Mouse (Mus musculus) hindbrain, postnatal 0 days (tissue): ENCODE results near the gene Csk. TPM values are rescaled to one million over a fixed set of nuclear protein-coding genes. Genes with fewer than 3 reads are reported as not detected.
A peak's percentile ranks its signal among the peaks of the same experiment; 100 is the strongest.

Experiments
- ATAC-seq: fragments of 200-750 bp; cut with Nextera tagmentation; 2 replicates; pipeline ENCODE4 v1.8.0; 2017; ENCODE audit warnings: mild to moderate bottlenecking, moderate TSS enrichment, moderate library complexity
- DNase-seq: peaks from one replicate; pipeline ENCODE4 v3.0.0-alpha.2; 2015; ENCODE audit warnings: low spot score
- H3K27ac ChIP-seq: fragments of 300-500 bp; sonication (generic); 2 replicates; pipeline ENCODE4 v1.5.1; 2014; ENCODE audit warnings: mild to moderate bottlenecking
- H3K27me3 ChIP-seq: fragments of 300-500 bp; sonication (generic); 2 replicates; pipeline ENCODE4 v1.6.1; 2014; ENCODE audit warnings: low read length, mixed read lengths; ENCODE audit not compliant: insufficient read depth
- H3K36me3 ChIP-seq: fragments of 300-500 bp; sonication (generic); 2 replicates; pipeline ENCODE4 v1.6.1; 2014; ENCODE audit warnings: low read length, mixed read lengths; ENCODE audit not compliant: insufficient read depth
- H3K4me1 ChIP-seq: fragments of 300-500 bp; sonication (generic); 2 replicates; pipeline ENCODE4 v1.6.1; 2014; ENCODE audit warnings: antibody characterized with exemption, low read length, mixed read lengths; ENCODE audit not compliant: insufficient read depth
- H3K4me2 ChIP-seq: fragments of 300-500 bp; sonication (generic); 2 replicates; pipeline ENCODE4 v1.6.1; 2014; ENCODE audit warnings: low read depth, mild to moderate bottlenecking, low read length, moderate library complexity, mixed read lengths
- H3K4me3 ChIP-seq: fragments of 300-500 bp; sonication (generic); 2 replicates; pipeline ENCODE4 v1.5.1; 2014; ENCODE audit warnings: low read length
- H3K9ac ChIP-seq: fragments of 300-500 bp; sonication (generic); replicated peaks from 2 replicates; pipeline ENCODE4 v1.6.1; 2014; ENCODE audit warnings: mild to moderate bottlenecking, low read length, moderate library complexity, mixed read lengths
- H3K9me3 ChIP-seq: fragments of 300-500 bp; sonication (generic); 2 replicates; pipeline ENCODE4 v1.6.1; 2016; ENCODE audit warnings: low read length, mixed read lengths
- CTCF ChIP-seq: IDR thresholded peaks from 2 replicates; pipeline ENCODE4 v1.5.1; 2016; ENCODE audit warnings: antibody characterized with exemption, control low read depth, low read depth
- WGBS: fragments of 180-500 bp; shearing (Covaris S2); extraction: QIAGEN DNeasy Blood & Tissue Kit; methylation state at CpG from one replicate; pipeline ENCODE4 v1.1.7; 2014; 5-methylcytosine and 5-hydroxymethylcytosine counted together
- polyA plus RNA-seq: library from polyadenylated mRNA; unstranded; fragments of >200 nt; fragmentation: Nextera tagmentation; extraction: Ambion mirVana; gene quantifications from 2 replicates; pipeline ENCODE4 v1.2.1, GENCODE M21; 2015
- total RNA-seq: library from RNA; depleted of rRNA; stranded (reverse); fragments of >200 nt; gene quantifications from 2 replicates; pipeline ENCODE4 v1.2.3, GENCODE M21; 2014

Gene Csk
- total and polyA plus RNA-seq, 2 experiments from 2014 or later = 44.4 to 129 TPM

DNA sequence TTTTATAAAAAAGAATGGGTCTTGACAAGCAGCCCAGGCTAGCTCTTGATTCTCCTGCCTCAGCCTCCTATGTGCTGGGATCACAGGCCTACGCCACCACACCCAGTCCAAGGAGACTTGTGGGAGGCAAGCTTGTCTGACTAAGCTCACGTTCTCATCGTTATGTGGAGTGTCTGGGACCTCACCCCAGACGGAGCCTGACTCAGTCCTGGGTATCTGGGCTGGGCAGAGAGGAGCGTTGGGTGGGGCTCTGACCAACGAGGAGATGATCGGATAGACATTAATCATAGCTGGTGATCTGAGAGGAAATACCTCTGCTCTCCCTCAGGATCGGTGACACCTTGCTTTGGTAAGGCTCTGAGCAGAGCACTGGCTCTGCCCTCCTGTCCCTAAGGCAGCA is 34.6 kb downstream of the Csk start:
- TF ChIP-seq CTCF = no peak
- DNase-seq = no peak
- Histone ChIP-seq H3K9ac (no peak overlapping the region), H3K27ac (no peak overlapping the region), H3K4me3 (no peak overlapping the region), H3K4me2 (no peak overlapping the region), H3K9me3 (no peaks in the 10 kb centered on the region), H3K4me1 (no peaks in the 10 kb centered on the region), H3K27me3 (no peaks in the 10 kb centered on the region), H3K36me3 (no peaks in the 10 kb centered on the region)
- no peak for ATAC-seq
- WGBS = 83% methylated on average over 8 of the region's 8 CpGs

DNA sequence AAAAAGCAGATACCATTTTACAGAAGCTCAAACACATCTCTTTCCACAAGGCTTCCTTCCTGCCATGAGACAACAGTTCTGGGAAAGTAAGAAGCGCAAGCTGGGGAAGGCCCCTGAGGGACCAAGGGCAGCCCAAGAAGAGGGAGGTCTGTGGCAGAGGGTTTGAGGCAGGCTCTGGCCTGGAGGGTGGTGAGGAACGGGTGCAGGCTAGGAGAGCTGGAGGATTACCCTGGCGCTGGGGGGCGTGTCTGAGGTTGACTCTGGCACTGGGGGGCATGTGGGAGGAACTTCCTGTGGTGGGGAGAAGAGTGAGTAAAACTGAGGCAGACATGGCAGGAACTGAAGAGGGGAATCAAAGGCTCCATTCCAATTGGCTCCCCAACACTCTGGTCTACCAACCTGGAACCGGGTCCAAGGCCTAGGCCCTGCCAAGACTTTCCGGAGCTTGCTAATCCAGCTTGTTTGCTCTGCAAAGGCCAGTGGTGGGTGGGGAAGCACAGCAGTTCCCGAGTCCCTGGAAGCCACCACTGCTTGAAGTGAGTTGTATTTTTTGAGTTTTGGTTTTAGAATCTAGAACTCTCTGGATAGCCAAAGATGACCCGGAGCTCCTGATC is 35.8 kb downstream of the Csk start:
- H3K9me3 ChIP-seq = no peaks in the 10 kb centered on the region
- H3K27ac ChIP-seq = no peak overlapping the region
- H3K4me2 ChIP-seq = no peak overlapping the region
- H3K4me1 ChIP-seq = no peaks in the 10 kb centered on the region
- DNase-seq = no peak
- H3K9ac ChIP-seq = no peak overlapping the region
- 75% methylated on average over 8 of the region's 8 CpGs for WGBS
- H3K36me3 ChIP-seq = no peaks in the 10 kb centered on the region
- TF ChIP-seq CTCF = no peak
- no peaks in the 10 kb centered on the region for H3K27me3 ChIP-seq
- no peak for ATAC-seq
- no peak overlapping the region for H3K4me3 ChIP-seq

DNA sequence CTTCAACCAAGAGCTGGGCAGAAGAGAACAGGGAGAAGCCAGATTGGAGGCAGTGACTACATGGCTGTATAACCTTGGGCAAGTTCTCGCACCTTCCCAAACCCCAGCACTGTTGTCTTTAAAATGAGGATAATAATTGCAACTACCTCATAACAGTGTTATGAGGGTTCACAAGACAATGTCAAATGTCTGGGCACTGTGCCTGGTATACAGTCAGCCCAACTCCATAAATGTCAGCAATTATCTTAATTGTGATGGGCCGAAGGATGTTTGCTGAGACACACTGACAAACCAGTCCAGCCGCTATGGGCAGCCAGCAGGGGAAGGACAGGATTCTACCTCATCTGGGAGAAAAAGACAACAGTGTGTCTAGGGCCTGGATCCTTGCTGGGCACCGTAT is 38.6 kb downstream of the Csk start:
- Histone ChIP-seq H3K4me2 (no peak overlapping the region), H3K27ac (no peak overlapping the region), H3K9ac (no peak overlapping the region), H3K9me3 (no peaks in the 10 kb centered on the region), H3K36me3 (no peaks in the 10 kb centered on the region), H3K27me3 (no peaks in the 10 kb centered on the region), H3K4me3 (no peak overlapping the region), H3K4me1 (no peaks in the 10 kb centered on the region)
- DNase-seq = no peak
- no peak for ATAC-seq
- TF ChIP-seq CTCF = no peak
- 84% methylated on average over 4 of the region's 4 CpGs for WGBS

GRCm38 (mm10) chr9:57613975-57614374 is 39.5 kb downstream of the Csk start:
- no peak overlapping the region for H3K27ac ChIP-seq

GRCm38 (mm10) chr9:57612587-57612986 is 40.8 kb downstream of the Csk start:
- H3K27me3 ChIP-seq = no peaks in the 10 kb centered on the region
- no peak for DNase-seq
- 88% methylated on average over 7 of the region's 7 CpGs for WGBS

More at GRCm38 (mm10) chr9:57613975-57614374, 39.5 kb downstream of the Csk start:
- Histone ChIP-seq H3K4me1 (no peaks in the 10 kb centered on the region), H3K9ac (no peak overlapping the region), H3K27me3 (no peaks in the 10 kb centered on the region), H3K4me2 (no peak overlapping the region), H3K4me3 (no peak overlapping the region), H3K9me3 (no peaks in the 10 kb centered on the region), H3K36me3 (no peaks in the 10 kb centered on the region)
- no peak for DNase-seq
- no peak for ATAC-seq
- WGBS = 70% methylated on average over 7 of the region's 7 CpGs
- TF ChIP-seq CTCF = no peak

GRCm38 (mm10) chr9:57610359-57610826 is 43.0 kb downstream of the Csk start:
- Histone ChIP-seq H3K27me3 (peaks cover 12% of the 10 kb centered on the region; the same call in 1 of the 2 replicates), H3K9me3 (no peaks in the 10 kb centered on the region), H3K4me2 (no peak overlapping the region), H3K4me1 (peaks cover 10% of the 10 kb centered on the region), H3K9ac (no peak overlapping the region), H3K36me3 (no peaks in the 10 kb centered on the region), H3K4me3 (no peak overlapping the region), H3K27ac (peak overlapping the region; percentile 26; the same call in 1 of the 2 replicates)
- ATAC-seq (no peak), DNase-seq (peak; percentile 62)
- no peak for TF ChIP-seq CTCF
- 31% methylated on average over 3 of the region's 3 CpGs for WGBS

More at GRCm38 (mm10) chr9:57612587-57612986, 40.8 kb downstream of the Csk start:
- Histone ChIP-seq H3K9ac (no peak overlapping the region), H3K36me3 (no peaks in the 10 kb centered on the region), H3K27ac (no peak overlapping the region), H3K4me1 (no peaks in the 10 kb centered on the region), H3K4me2 (no peak overlapping the region), H3K4me3 (no peak overlapping the region), H3K9me3 (no peaks in the 10 kb centered on the region)
- TF ChIP-seq CTCF = no peak
- ATAC-seq = no peak

GRCm38 (mm10) chr9:57609803-57610202 is 43.6 kb downstream of the Csk start:
- Histone ChIP-seq H3K27ac (no peak overlapping the region), H3K36me3 (no peaks in the 10 kb centered on the region), H3K9me3 (no peaks in the 10 kb centered on the region), H3K4me2 (no peak overlapping the region), H3K9ac (no peak overlapping the region), H3K27me3 (peaks cover 12% of the 10 kb centered on the region; the same call in 1 of the 2 replicates), H3K4me3 (no peak overlapping the region), H3K4me1 (peaks cover 10% of the 10 kb centered on the region)
- 65% methylated on average over 3 of the region's 3 CpGs for WGBS
- ATAC-seq (no peak), DNase-seq (no peak)
- TF ChIP-seq CTCF = no peak
